Mouse (Mus musculus): ENCODE measurements around the gene Rfx4. TPM values are rescaled to one million over a fixed set of nuclear protein-coding genes. Genes with fewer than 3 reads are reported as not detected.

Gene Rfx4
- polyA plus RNA-seq (2016; fragmentation: Nextera tagmentation; extraction: Ambion mirVana): 1.9 and 2.0 TPM in 2 replicates

GRCm38 (mm10) chr10:84755786-84756203 is at the start of gene Rfx4:
TSS of gene Rfx4 (plus strand) at chr10:84756062.
- peak within 1 kb of the TSS; percentile 67 for H3K4me2 ChIP-seq (replicated peaks)
- under 1% methylated on average over 24 of the region's 24 CpGs for WGBS
- no peak within 1 kb of the TSS for H3K27ac ChIP-seq
- peak; percentile 52; the same call in 1 of the 2 replicates for ATAC-seq (ENCODE audit: insufficient number of reproducible peaks, insufficient read depth, low FRiP score, low TSS enrichment)
- H3K4me3 ChIP-seq: peak within 1 kb of the TSS; percentile 36
- H3K4me1 ChIP-seq: peaks cover 36% of the 10 kb centered on the region
- no peaks in the 10 kb centered on the region for H3K9me3 ChIP-seq
- no peaks in the 10 kb centered on the region for H3K36me3 ChIP-seq
- no peak within 1 kb of the TSS for H3K9ac ChIP-seq
- H3K27me3 ChIP-seq: peaks cover 91% of the 10 kb centered on the region

- Histone ChIP-seq H3K27ac (no peak overlapping the region), H3K9ac (no peak overlapping the region), H3K4me2 (replicated peaks) (no peak overlapping the region), H3K4me1 (peaks cover 8% of the 10 kb centered on the region; the same call in 1 of the 2 replicates), H3K36me3 (peaks cover 12% of the 10 kb centered on the region; the same call in 1 of the 2 replicates), H3K4me3 (no peak overlapping the region), H3K9me3 (no peaks in the 10 kb centered on the region), H3K27me3 (no peaks in the 10 kb centered on the region)
- 44% methylated on average over 8 of the region's 8 CpGs for WGBS
- no peak for ATAC-seq (ENCODE audit: insufficient number of reproducible peaks, insufficient read depth, low FRiP score, low TSS enrichment)
These were observed 49.3 kb upstream of the Rfx4 start for GRCm38 (mm10) chr10:84706543-84706942.

GRCm38 (mm10) chr10:84707226-84707625 is 48.6 kb upstream of the Rfx4 start:
- WGBS: 62% methylated on average over 6 of the region's 6 CpGs
- H3K4me3 ChIP-seq: no peak overlapping the region
- H3K27ac ChIP-seq: no peak overlapping the region
- no peaks in the 10 kb centered on the region for H3K9me3 ChIP-seq
- no peak overlapping the region for H3K4me2 ChIP-seq (replicated peaks)
- H3K27me3 ChIP-seq: no peaks in the 10 kb centered on the region
- peaks cover 6% of the 10 kb centered on the region; the same call in 1 of the 2 replicates for H3K36me3 ChIP-seq
- H3K9ac ChIP-seq: no peak overlapping the region
- H3K4me1 ChIP-seq: peaks cover 9% of the 10 kb centered on the region; the same call in 1 of the 2 replicates
- ATAC-seq (ENCODE audit: insufficient number of reproducible peaks, insufficient read depth, low FRiP score, low TSS enrichment): no peak

GRCm38 (mm10) chr10:84707752-84708530 is 47.9 kb upstream of the Rfx4 start:
- H3K27me3 ChIP-seq: no peaks in the 10 kb centered on the region
- H3K4me3 ChIP-seq: no peak overlapping the region
- H3K9ac ChIP-seq: no peak overlapping the region
- 44% methylated on average over 14 of the region's 14 CpGs for WGBS
- no peak overlapping the region for H3K4me2 ChIP-seq (replicated peaks)
- H3K4me1 ChIP-seq: peaks cover 9% of the 10 kb centered on the region; the same call in 1 of the 2 replicates
- 0 out of 2 replicates have a peak, but pooled peaks cover 4% of the 10 kb centered on the region for H3K36me3 ChIP-seq
- no peaks in the 10 kb centered on the region for H3K9me3 ChIP-seq
- no peak for ATAC-seq (ENCODE audit: insufficient number of reproducible peaks, insufficient read depth, low FRiP score, low TSS enrichment)
- H3K27ac ChIP-seq: no peak overlapping the region

GRCm38 (mm10) chr10:84710192-84710591 is 45.7 kb upstream of the Rfx4 start:
- Histone ChIP-seq H3K4me3 (no peak overlapping the region), H3K4me1 (peaks cover 17% of the 10 kb centered on the region; the same call in 1 of the 2 replicates), H3K36me3 (peaks cover 17% of the 10 kb centered on the region), H3K9me3 (no peaks in the 10 kb centered on the region), H3K27ac (no peak overlapping the region), H3K9ac (no peak overlapping the region), H3K27me3 (no peaks in the 10 kb centered on the region), H3K4me2 (replicated peaks) (no peak overlapping the region)
- no peak for ATAC-seq (ENCODE audit: insufficient number of reproducible peaks, insufficient read depth, low FRiP score, low TSS enrichment)
- 35% methylated on average over 4 of the region's 4 CpGs for WGBS

GRCm38 (mm10) chr10:84710827-84711226 is 45.0 kb upstream of the Rfx4 start:
- 33% methylated on average over 4 of the region's 4 CpGs for WGBS
- ATAC-seq (ENCODE audit: insufficient number of reproducible peaks, insufficient read depth, low FRiP score, low TSS enrichment): no peak

GRCm38 (mm10) chr10:84711479-84711878 is 44.4 kb upstream of the Rfx4 start:
- no peak for ATAC-seq (ENCODE audit: insufficient number of reproducible peaks, insufficient read depth, low FRiP score, low TSS enrichment)
- Histone ChIP-seq H3K9ac (no peak overlapping the region), H3K4me2 (replicated peaks) (no peak overlapping the region), H3K27me3 (no peaks in the 10 kb centered on the region), H3K4me3 (no peak overlapping the region), H3K9me3 (no peaks in the 10 kb centered on the region), H3K4me1 (peaks cover 17% of the 10 kb centered on the region; the same call in 1 of the 2 replicates), H3K36me3 (peaks cover 27% of the 10 kb centered on the region), H3K27ac (no peak overlapping the region)
- WGBS: 67% methylated on average over 8 of the region's 8 CpGs

More at GRCm38 (mm10) chr10:84710827-84711226, 45.0 kb upstream of the Rfx4 start:
- Histone ChIP-seq H3K27ac (no peak overlapping the region), H3K4me1 (peaks cover 17% of the 10 kb centered on the region; the same call in 1 of the 2 replicates), H3K9me3 (no peaks in the 10 kb centered on the region), H3K36me3 (peaks cover 21% of the 10 kb centered on the region), H3K4me2 (replicated peaks) (no peak overlapping the region), H3K9ac (no peak overlapping the region), H3K27me3 (no peaks in the 10 kb centered on the region), H3K4me3 (no peak overlapping the region)

- Histone ChIP-seq H3K9ac (no peak overlapping the region), H3K4me2 (replicated peaks) (no peak overlapping the region), H3K36me3 (peaks cover 31% of the 10 kb centered on the region), H3K4me1 (peaks cover 17% of the 10 kb centered on the region; the same call in 1 of the 2 replicates), H3K4me3 (no peak overlapping the region), H3K27ac (no peak overlapping the region), H3K27me3 (no peaks in the 10 kb centered on the region), H3K9me3 (no peaks in the 10 kb centered on the region)
- ATAC-seq (ENCODE audit: insufficient number of reproducible peaks, insufficient read depth, low FRiP score, low TSS enrichment): no peak
- WGBS: 76% methylated on average over 5 of the region's 5 CpGs
These were observed 43.9 kb upstream of the Rfx4 start for GRCm38 (mm10) chr10:84711940-84712339.

GRCm38 (mm10) chr10:84712532-84712931 is 43.3 kb upstream of the Rfx4 start:
- Histone ChIP-seq H3K27ac (no peak overlapping the region), H3K4me2 (replicated peaks) (no peak overlapping the region), H3K27me3 (no peaks in the 10 kb centered on the region), H3K36me3 (peaks cover 31% of the 10 kb centered on the region), H3K4me3 (no peak overlapping the region), H3K9me3 (no peaks in the 10 kb centered on the region), H3K4me1 (peaks cover 15% of the 10 kb centered on the region; the same call in 1 of the 2 replicates), H3K9ac (no peak overlapping the region)
- ATAC-seq (ENCODE audit: insufficient number of reproducible peaks, insufficient read depth, low FRiP score, low TSS enrichment): no peak
- 81% methylated on average over 6 of the region's 6 CpGs for WGBS

GRCm38 (mm10) chr10:84713043-84713442 is 42.8 kb upstream of the Rfx4 start:
- Histone ChIP-seq H3K27ac (no peak overlapping the region), H3K9me3 (no peaks in the 10 kb centered on the region), H3K4me2 (replicated peaks) (no peak overlapping the region), H3K4me1 (peaks cover 15% of the 10 kb centered on the region; the same call in 1 of the 2 replicates), H3K4me3 (no peak overlapping the region), H3K36me3 (peaks cover 31% of the 10 kb centered on the region), H3K27me3 (no peaks in the 10 kb centered on the region), H3K9ac (no peak overlapping the region)
- no peak for ATAC-seq (ENCODE audit: insufficient number of reproducible peaks, insufficient read depth, low FRiP score, low TSS enrichment)
- WGBS: 76% methylated on average over 10 of the region's 10 CpGs

GRCm38 (mm10) chr10:84715639-84716038 is 40.2 kb upstream of the Rfx4 start:
- Histone ChIP-seq H3K9ac (no peak overlapping the region), H3K4me2 (replicated peaks) (no peak overlapping the region), H3K4me1 (peaks cover 19% of the 10 kb centered on the region; the same call in 1 of the 2 replicates), H3K27me3 (no peaks in the 10 kb centered on the region), H3K27ac (no peak overlapping the region), H3K36me3 (peaks cover 34% of the 10 kb centered on the region), H3K9me3 (no peaks in the 10 kb centered on the region), H3K4me3 (no peak overlapping the region)
- 88% methylated on average over 7 of the region's 7 CpGs for WGBS
- no peak for ATAC-seq (ENCODE audit: insufficient number of reproducible peaks, insufficient read depth, low FRiP score, low TSS enrichment)

- H3K9me3 ChIP-seq: no peaks in the 10 kb centered on the region
- no peak overlapping the region for H3K27ac ChIP-seq
- no peaks in the 10 kb centered on the region for H3K27me3 ChIP-seq
- WGBS: 94% methylated on average over 7 of the region's 7 CpGs
- peaks cover 12% of the 10 kb centered on the region; the same call in 1 of the 2 replicates for H3K4me1 ChIP-seq
- H3K4me3 ChIP-seq: no peak overlapping the region
- H3K4me2 ChIP-seq (replicated peaks): no peak overlapping the region
- ATAC-seq (ENCODE audit: insufficient number of reproducible peaks, insufficient read depth, low FRiP score, low TSS enrichment): no peak
- H3K36me3 ChIP-seq: peaks cover 34% of the 10 kb centered on the region
- no peak overlapping the region for H3K9ac ChIP-seq
These were observed 39.3 kb upstream of the Rfx4 start for GRCm38 (mm10) chr10:84716581-84716980.
